Mouse (Mus musculus) limb, embryonic 12.5 days (tissue): ENCODE measurements around the gene Ccdc88c. TPM values are rescaled to one million over a fixed set of nuclear protein-coding genes. Genes with fewer than 3 reads are reported as not detected.

Experiments
- ATAC-seq: fragments of 200-750 bp; cut with Nextera tagmentation; 2 replicates; pipeline ENCODE4 v1.8.0; 2017; ENCODE audit warnings: low read depth, moderate TSS enrichment; ENCODE audit not compliant: insufficient number of reproducible peaks, insufficient read depth, low FRiP score, low TSS enrichment
- H3K27ac ChIP-seq: fragments of 300-500 bp; sonication (generic); 2 replicates; pipeline ENCODE4 v1.5.1; 2016; ENCODE audit warnings: mild to moderate bottlenecking, moderate library complexity
- H3K27me3 ChIP-seq: fragments of 300-500 bp; sonication (generic); 2 replicates; pipeline ENCODE4 v1.6.1; 2016; ENCODE audit warnings: mild to moderate bottlenecking, moderate library complexity
- H3K36me3 ChIP-seq: fragments of 300-500 bp; sonication (generic); 2 replicates; pipeline ENCODE4 v1.6.1; 2016; ENCODE audit warnings: mild to moderate bottlenecking, moderate library complexity
- H3K4me1 ChIP-seq: fragments of 300-500 bp; sonication (generic); replicated peaks from 2 replicates; pipeline ENCODE4 v1.6.1; 2016
- H3K4me2 ChIP-seq: fragments of 300-500 bp; sonication (generic); 2 replicates; pipeline ENCODE4 v1.6.1; 2016; ENCODE audit warnings: mild to moderate bottlenecking, moderate library complexity
- H3K4me3 ChIP-seq: fragments of 300-500 bp; sonication (generic); replicated peaks from 2 replicates; pipeline ENCODE4 v1.5.1; 2016; ENCODE audit warnings: mild to moderate bottlenecking
- H3K9ac ChIP-seq: fragments of 300-500 bp; sonication (generic); replicated peaks from 2 replicates; pipeline ENCODE4 v1.6.1; 2016; ENCODE audit warnings: mild to moderate bottlenecking, moderate library complexity
- H3K9me3 ChIP-seq: fragments of 300-500 bp; sonication (generic); 2 replicates; pipeline ENCODE4 v1.6.1; 2016; ENCODE audit warnings: mild to moderate bottlenecking, moderate library complexity
- WGBS: fragments of 180-500 bp; shearing (Covaris S2); methylation state at CpG from one replicate; pipeline ENCODE4 v1.1.7; 2016; 5-methylcytosine and 5-hydroxymethylcytosine counted together
- polyA plus RNA-seq: library from polyadenylated mRNA; unstranded; fragments of >200 nt; fragmentation: Nextera tagmentation; extraction: Ambion mirVana; gene quantifications from 2 replicates; pipeline ENCODE4 v1.2.1, GENCODE M21; 2016

Gene Ccdc88c
- polyA plus RNA-seq, 1 experiment from 2014 or later: 4.2 TPM

GRCm38 (mm10) chr12:100944921-100945336 is 83.9 kb downstream of the Ccdc88c start:
- Histone ChIP-seq H3K27ac (no peak overlapping the region), H3K4me1 (no peaks in the 10 kb centered on the region), H3K27me3 (no peaks in the 10 kb centered on the region; the same call in 1 of the 2 replicates), H3K4me2 (no peak overlapping the region), H3K9me3 (no peaks in the 10 kb centered on the region), H3K4me3 (no peak overlapping the region), H3K36me3 (peaks cover 29% of the 10 kb centered on the region), H3K9ac (no peak overlapping the region)
- ATAC-seq: no peak
- WGBS: 91% methylated on average over 21 of the region's 21 CpGs

- Histone ChIP-seq H3K36me3 (peaks cover 29% of the 10 kb centered on the region), H3K4me1 (no peaks in the 10 kb centered on the region; the same call in 1 of the 2 replicates), H3K9ac (no peak overlapping the region), H3K9me3 (no peaks in the 10 kb centered on the region), H3K27me3 (no peaks in the 10 kb centered on the region; the same call in 1 of the 2 replicates), H3K4me3 (no peak overlapping the region), H3K4me2 (no peak overlapping the region), H3K27ac (no peak overlapping the region)
- no peak for ATAC-seq
- WGBS: 71% methylated on average over 4 of the region's 4 CpGs
Observed at GRCm38 (mm10) chr12:100943146-100943545, 85.7 kb downstream of the Ccdc88c start.

- WGBS: 84% methylated on average over 3 of the region's 3 CpGs
- Histone ChIP-seq H3K9ac (no peak overlapping the region), H3K9me3 (no peaks in the 10 kb centered on the region), H3K4me1 (peaks cover 7% of the 10 kb centered on the region), H3K36me3 (peaks cover 24% of the 10 kb centered on the region), H3K4me3 (no peak overlapping the region), H3K4me2 (no peak overlapping the region), H3K27me3 (no peaks in the 10 kb centered on the region; the same call in 1 of the 2 replicates), H3K27ac (no peak overlapping the region)
- no peak for ATAC-seq
Observed at GRCm38 (mm10) chr12:100941361-100941760, 87.5 kb downstream of the Ccdc88c start.

- H3K36me3 ChIP-seq: 0 out of 2 replicates have a peak, but pooled peaks cover 10% of the 10 kb centered on the region
- 73% methylated on average over 21 of the region's 21 CpGs for WGBS
- H3K27me3 ChIP-seq: no peaks in the 10 kb centered on the region
- 0 out of 2 replicates have a peak overlapping the region, but pooled peaks have one; percentile 59 for H3K27ac ChIP-seq
- H3K4me3 ChIP-seq: no peak overlapping the region
- no peak overlapping the region for H3K4me2 ChIP-seq
- no peak for ATAC-seq
- H3K4me1 ChIP-seq: peaks cover 7% of the 10 kb centered on the region
- H3K9ac ChIP-seq: peak overlapping the region; percentile 18; the same call in 1 of the 2 replicates
- H3K9me3 ChIP-seq: no peaks in the 10 kb centered on the region
Observed at GRCm38 (mm10) chr12:100937441-100938360, 91.2 kb downstream of the Ccdc88c start.

- Histone ChIP-seq H3K4me2 (no peak overlapping the region), H3K9ac (no peak overlapping the region), H3K36me3 (peaks cover 10% of the 10 kb centered on the region; the same call in 1 of the 2 replicates), H3K9me3 (no peaks in the 10 kb centered on the region), H3K27me3 (no peaks in the 10 kb centered on the region), H3K4me3 (no peak overlapping the region), H3K27ac (no peak overlapping the region), H3K4me1 (peaks cover 7% of the 10 kb centered on the region)
- 93% methylated on average over 4 of the region's 4 CpGs for WGBS
- no peak for ATAC-seq
Observed at GRCm38 (mm10) chr12:100936737-100937136, 92.1 kb downstream of the Ccdc88c start.

GRCm38 (mm10) chr12:100936116-100936515 is 92.7 kb downstream of the Ccdc88c start:
- H3K27ac ChIP-seq: no peak overlapping the region
- no peak overlapping the region for H3K9ac ChIP-seq
- no peak overlapping the region for H3K4me3 ChIP-seq
- 0 out of 2 replicates have a peak, but pooled peaks have one; percentile 40 for ATAC-seq
- no peak overlapping the region for H3K4me2 ChIP-seq
- 8% methylated on average over 2 of the region's 2 CpGs for WGBS
- H3K36me3 ChIP-seq: peaks cover 9% of the 10 kb centered on the region; the same call in 1 of the 2 replicates
- no peaks in the 10 kb centered on the region for H3K9me3 ChIP-seq
- H3K4me1 ChIP-seq: peaks cover 7% of the 10 kb centered on the region
- no peaks in the 10 kb centered on the region for H3K27me3 ChIP-seq

- peaks cover 4% of the 10 kb centered on the region; the same call in 1 of the 2 replicates for H3K36me3 ChIP-seq
- WGBS: 84% methylated on average over 5 of the region's 5 CpGs
- peaks cover 7% of the 10 kb centered on the region for H3K4me1 ChIP-seq
- ATAC-seq: no peak
- H3K4me3 ChIP-seq: no peak overlapping the region
- H3K9ac ChIP-seq: no peak overlapping the region
- no peak overlapping the region for H3K27ac ChIP-seq
- H3K4me2 ChIP-seq: no peak overlapping the region
- H3K9me3 ChIP-seq: no peaks in the 10 kb centered on the region
- H3K27me3 ChIP-seq: no peaks in the 10 kb centered on the region
Observed at GRCm38 (mm10) chr12:100934796-100935195, 94.1 kb downstream of the Ccdc88c start.

GRCm38 (mm10) chr12:100931653-100932052 is 97.2 kb downstream of the Ccdc88c start:
- Histone ChIP-seq H3K9me3 (no peaks in the 10 kb centered on the region), H3K4me3 (no peak overlapping the region), H3K4me2 (no peak overlapping the region), H3K4me1 (no peaks in the 10 kb centered on the region), H3K36me3 (peaks cover 11% of the 10 kb centered on the region), H3K9ac (no peak overlapping the region), H3K27me3 (no peaks in the 10 kb centered on the region), H3K27ac (no peak overlapping the region)
- 93% methylated on average over 14 of the region's 14 CpGs for WGBS
- no peak for ATAC-seq

- Histone ChIP-seq H3K9ac (no peak overlapping the region), H3K4me3 (no peak overlapping the region), H3K4me1 (no peaks in the 10 kb centered on the region), H3K4me2 (no peak overlapping the region), H3K27ac (no peak overlapping the region), H3K9me3 (no peaks in the 10 kb centered on the region), H3K27me3 (no peaks in the 10 kb centered on the region), H3K36me3 (peaks cover 11% of the 10 kb centered on the region)
- 88% methylated on average over 9 of the region's 9 CpGs for WGBS
- no peak for ATAC-seq
Observed at GRCm38 (mm10) chr12:100928286-100928685, 100.6 kb downstream of the Ccdc88c start.

- ATAC-seq: 0 out of 2 replicates have a peak, but pooled peaks have one; percentile 44
- 71% methylated on average over 14 of the region's 14 CpGs for WGBS
- H3K4me3 ChIP-seq: no peak overlapping the region
- H3K36me3 ChIP-seq: peaks cover 7% of the 10 kb centered on the region
- no peak overlapping the region for H3K27ac ChIP-seq
- H3K9ac ChIP-seq: no peak overlapping the region
- no peak overlapping the region for H3K4me2 ChIP-seq
- H3K9me3 ChIP-seq: no peaks in the 10 kb centered on the region
- H3K27me3 ChIP-seq: no peaks in the 10 kb centered on the region
- H3K4me1 ChIP-seq: no peaks in the 10 kb centered on the region
Observed at GRCm38 (mm10) chr12:100925644-100926619, 102.9 kb downstream of the Ccdc88c start.
